Mouse (Mus musculus) cerebellum, adult 11 months (tissue): ENCODE data around the gene Bbs9.
"Not testable (repeated sequence)": the region's sequence is repeated elsewhere in the genome, so short reads cannot be mapped to it uniquely, and the experiment has no call there.

ENCODE experiments used
- DNase-seq: peaks from one replicate; pipeline ENCODE4 v3.0.0; 2022

The Bbs9 gene

DNA sequence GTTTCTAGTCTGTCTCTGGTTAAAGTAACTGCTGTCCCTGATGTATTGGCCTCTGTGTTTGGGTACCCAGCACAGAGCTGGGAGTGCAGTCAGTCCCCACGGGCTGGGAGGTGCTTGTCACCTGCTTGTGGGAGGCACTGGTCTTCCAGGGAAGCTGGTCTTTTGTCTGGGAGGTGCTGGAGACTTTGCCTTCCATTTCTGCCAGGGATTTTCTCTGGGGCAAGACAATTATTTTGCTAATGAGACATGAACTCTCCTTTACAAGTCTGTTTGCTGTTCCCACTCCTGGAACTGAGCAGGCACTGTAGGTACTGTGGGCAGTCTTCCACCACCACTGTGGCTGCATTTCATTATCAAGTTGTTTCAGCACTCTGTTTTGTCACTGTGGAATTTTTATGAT, 223.0 kb downstream of the Bbs9 start:
- no peak for DNase-seq

DNA sequence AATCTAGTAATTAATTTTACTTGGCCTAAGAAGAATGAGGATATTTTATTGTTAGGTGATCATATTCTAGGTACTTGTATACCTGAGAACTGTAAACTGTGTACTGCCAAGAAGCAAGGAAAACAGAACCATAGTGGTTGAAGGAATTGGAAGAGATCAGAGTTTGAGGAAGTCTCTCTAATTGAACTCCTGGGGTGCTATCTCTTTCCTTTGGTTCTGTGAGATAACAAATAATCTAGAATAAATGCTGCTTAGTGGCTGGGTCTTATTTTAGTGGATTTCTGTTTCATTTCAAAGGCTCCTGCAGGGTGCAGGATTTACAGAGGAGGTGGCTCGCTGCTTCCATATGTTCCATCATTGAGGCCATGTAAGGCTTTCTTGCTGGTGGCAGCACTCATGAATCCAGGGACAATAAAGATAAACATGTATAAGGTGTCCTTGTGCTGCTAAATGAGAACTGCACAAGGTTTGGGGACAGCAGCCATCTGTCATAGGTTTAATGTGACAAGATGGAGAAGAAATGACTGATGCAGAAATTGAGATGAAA, 226.6 kb downstream of the Bbs9 start:
- no peak for DNase-seq

DNA sequence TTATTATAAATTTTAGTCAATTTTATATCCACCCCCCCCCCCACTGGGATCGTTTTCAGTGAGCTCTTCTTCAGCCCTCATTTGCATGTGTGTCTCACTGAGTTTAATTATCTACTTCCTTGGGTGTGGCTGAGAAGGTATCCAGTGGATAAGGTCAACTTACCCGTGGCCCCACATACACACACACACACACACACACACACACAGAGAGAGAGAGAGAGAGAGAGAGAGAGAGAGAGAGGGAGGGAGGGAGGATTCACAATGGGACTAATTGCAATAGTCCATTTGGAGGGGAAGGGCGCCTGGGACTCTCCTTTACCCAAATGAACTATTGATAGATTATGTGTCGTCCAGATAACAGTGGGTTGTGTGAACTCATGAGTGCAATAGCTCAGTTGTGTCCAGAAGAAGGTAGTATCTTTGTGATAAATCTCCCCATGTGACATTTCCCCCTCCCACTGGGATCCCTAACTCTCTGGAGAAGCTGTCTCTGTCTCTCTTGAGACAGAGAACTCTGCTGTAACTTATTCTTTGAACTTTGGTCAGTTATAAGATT, 227.4 kb downstream of the Bbs9 start:
- DNase-seq, result no peak

DNA sequence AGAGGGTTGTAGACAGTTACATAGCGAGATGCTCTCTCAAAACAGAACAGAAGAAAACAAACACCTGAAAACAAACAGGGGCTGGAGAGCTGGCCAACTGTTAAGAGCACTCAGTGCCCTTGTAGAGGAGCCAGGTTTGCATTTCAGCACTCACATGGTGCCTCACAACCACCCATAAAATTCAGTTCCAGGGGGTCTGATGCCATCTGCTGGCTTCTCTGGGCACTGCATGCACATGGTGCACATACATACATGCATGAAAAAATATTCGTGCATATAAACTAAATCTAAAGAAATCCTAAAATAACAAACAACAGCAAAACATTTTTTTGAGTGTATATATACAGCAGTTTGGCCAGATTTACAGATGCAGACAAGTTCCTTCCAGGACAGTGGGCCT, 228.0 kb downstream of the Bbs9 start:
- no peak for DNase-seq

DNA sequence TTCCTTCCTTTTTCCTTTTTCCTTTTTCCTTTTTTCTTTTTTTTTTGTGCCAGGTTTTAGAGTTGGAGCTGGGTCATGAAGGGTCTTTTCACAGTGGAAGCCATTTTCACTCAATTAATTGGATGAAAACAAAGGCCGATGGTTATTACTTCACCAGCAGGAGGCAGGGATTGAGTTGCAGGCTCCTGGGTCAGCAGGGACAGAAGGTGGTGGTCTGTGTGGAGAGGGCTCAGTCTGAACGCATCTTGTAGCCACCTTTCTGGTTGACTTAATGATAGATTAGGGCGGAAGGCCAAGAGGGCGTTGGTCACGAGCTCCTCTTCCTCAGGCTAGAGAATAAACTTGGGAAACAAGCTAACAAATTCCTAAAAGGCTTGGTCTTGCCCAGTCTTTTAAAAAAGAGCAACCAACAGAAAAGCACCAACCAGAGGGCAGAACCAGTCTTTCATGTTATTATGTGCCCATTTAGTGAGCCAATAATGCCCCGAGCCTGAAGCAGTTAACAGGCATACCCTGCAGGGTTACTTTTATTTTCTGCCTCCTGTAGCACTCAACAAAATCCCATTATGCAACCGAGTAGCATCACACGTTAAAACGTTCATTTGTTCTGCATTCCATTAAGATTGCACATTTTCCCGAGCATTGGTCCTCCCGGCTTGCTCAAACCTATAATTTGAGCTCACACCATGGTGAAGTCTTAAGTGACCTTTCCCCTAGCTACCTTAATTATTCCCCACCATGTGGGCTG, 231.8 kb downstream of the Bbs9 start:
- DNase-seq, result no peak

DNA sequence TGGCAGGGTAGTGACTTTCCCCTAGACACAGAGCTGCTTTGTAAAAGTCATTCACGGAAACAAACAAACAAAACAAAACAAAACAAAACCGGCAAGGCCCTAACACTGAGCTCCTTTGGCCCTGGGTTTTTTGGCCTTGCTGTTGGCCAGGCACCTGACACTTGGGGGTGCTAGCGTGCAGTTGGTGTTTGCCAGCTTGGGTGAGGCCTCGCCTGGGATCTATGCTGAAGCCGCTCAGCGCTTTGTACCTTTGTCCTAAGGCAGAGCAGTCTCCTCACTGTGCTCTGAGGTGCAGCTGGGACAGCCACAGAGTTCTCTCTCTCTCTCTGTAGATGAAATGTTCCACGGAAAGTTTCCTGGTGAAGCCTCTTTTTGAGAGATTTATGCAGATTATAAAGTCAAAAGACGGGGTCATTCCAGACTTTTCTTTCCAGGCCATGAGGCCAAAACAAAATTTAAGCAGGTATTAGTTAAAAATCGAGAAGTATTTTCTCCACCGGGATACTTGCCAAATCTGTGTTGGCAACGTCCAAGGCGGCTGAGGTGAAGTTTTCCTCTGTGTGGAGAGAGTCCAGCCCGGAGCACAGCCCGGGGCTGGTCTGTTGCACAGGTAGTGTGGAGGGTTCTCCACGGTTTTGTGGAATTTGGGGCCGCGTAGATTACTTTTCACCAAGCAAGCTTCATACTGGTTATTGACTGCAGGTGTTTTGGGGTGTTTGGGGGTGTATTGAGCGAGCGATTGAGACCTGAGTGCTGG, 233.6 kb downstream of the Bbs9 start:
- peak; percentile 40 for DNase-seq

DNA sequence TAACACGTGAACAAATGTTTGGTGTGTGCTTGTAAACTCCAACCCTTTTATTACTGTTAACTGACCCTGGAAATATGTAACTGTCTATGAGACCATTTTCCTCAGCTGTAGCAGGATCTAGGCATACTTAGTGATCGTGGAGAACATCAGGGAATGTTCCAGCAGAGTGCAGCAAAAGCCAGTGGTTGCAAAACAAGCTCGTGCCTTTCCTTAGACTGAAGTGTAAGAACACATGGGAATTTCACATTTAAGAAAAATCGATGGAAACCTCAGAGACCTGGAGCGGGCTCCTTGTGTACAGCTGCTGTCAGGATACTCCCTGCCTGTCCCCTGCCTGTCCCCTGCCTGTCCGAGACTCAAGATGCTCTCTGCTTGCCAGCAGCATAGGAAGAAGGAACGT, 234.5 kb downstream of the Bbs9 start:
- no peak for DNase-seq

DNA sequence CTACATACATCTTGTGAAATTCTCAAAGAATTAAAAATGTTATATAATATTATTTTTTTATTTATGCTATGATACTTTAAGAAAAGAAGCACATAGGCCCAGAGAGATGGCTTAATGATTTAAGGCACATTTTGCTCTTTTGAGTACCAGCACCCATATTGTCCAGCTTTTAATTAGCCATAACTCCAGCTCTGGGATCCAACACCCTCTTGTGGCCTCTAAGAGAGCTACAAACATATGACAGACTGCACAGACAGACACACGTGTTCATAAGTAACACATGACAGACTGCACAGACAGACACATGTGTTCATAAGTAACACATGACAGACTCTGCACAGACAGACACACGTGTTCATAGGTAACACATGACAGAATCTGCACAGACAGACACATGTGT, 235.8 kb downstream of the Bbs9 start:
- no peak for DNase-seq

DNA sequence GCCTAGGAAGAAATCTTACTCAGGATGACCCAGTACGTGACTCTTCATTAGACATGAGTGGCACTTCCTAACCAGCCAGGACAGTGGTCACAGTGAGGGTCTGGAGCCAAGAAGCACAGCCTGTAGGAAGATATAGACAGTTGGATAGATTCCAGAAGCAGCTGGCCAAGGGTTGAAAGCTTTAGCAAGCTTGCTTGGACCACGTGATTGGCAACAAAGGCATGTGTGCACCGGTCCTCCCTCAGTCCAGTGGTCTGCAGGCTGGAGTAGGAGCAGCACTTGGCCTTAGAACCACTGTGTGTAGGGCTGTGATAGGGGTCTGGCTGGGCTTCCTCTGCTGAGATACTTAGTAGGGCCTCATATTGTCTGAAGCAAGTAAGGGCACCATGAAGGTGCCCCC, 237.2 kb downstream of the Bbs9 start:
- no peak for DNase-seq

DNA sequence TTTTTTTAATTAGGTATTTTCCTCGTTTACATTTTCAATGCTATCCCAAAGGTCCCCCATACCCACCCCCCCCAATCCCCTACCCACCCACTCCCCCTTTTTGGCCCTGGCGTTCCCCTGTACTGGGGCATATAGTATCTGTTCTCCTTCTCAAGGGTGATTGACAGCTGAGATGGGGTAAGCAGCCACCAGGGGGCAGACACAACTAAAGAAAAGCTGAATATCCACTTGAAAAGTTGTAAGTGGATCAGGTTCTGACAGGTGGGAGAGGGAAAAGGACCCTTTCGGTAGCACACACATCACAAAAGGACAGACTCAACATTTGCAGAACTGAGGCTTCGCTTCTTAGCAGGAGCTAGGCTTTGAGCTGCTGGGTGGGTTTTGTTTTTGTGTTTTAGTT, 237.8 kb downstream of the Bbs9 start:
- not testable (repeated sequence) for DNase-seq

DNA sequence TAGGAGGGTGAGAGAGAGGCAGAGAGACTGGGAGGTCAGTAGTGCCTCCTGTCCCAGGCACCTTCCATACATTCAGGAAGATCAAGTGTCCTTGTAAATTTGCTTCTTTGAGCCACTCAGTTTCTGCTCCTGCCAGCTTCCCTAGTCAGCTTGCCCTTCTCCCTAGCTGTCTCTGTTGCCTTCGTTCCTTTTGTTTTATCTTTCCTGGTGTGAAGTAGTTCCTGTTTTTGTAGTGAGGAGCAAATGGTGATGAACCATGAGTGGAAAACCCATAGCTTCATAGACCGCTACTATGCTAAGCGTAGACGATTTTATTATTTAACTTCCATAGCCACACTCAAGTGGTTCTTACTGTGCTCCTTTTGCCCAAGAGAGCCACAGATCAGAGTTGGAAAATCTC, 242.1 kb downstream of the Bbs9 start:
- no peak for DNase-seq

DNA sequence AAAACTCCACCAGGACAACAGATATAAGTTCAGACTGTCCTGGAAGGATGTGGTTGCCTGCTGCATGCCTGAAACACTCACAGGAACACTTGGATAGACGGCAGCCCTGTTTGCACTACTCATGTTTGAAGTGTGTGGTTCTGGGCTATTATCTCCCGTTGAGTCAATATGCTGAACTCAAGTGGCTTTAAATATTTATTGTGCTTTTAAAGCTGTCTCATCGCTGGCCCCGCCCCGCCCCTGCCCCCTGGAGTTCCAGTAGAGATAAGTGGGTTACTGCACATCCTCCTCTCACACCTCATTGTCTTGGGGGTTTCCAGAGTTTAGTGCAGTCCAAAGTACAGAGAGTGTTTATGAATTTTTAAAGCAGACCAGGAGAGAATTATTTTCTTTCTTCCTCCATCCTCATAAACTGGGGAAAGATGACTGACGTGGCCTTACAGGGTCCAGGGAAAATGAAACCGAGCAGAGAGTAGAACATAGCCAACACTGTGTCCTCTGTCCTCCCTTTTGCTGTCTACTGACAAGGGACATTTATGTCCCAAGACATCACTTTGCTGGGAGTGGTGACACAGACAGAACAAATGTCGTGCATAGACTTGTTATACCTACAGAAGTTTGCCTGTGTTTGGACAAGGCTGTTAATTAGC, 242.8 kb downstream of the Bbs9 start:
- no peak for DNase-seq

DNA sequence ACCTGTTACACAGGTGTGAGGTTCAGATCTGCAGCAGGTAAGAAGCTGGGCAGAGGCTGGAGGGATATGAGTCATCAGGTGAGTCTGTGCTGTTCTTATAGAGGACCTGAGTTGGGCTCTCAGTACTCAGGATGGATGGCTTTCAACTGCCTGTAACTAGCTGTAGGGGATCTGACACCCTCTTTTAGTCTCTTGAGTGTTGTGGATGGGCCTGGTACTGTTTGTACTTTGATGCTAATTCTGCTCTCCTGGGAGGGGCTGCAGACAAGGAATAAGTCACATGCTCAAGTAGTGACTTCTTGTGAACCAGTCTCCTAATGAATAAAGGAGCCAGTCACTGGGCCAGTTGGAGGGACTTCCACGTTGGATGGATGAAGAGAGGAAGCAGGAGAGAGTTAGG, 257.1 kb downstream of the Bbs9 start:
- DNase-seq, result no peak

DNA sequence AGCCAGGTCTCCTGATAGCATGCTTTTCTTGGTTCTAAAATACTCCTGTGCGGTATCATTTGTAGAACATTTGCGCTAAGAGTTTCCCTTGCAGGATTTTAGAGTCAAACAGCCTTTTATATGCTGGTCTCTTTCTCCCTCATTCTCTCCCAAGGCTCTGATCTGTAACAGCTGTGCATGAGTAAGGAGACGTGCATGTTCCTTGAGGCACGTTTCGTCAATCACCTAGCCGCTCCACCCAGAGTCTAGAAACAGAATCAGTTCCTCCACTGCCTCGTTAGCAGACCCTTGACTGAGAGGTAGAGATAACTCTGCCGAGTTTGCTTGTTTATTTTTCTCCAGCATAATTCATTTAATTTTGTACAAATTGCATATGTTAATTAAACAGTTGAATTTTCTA, 259.4 kb downstream of the Bbs9 start:
- no peak for DNase-seq

DNA sequence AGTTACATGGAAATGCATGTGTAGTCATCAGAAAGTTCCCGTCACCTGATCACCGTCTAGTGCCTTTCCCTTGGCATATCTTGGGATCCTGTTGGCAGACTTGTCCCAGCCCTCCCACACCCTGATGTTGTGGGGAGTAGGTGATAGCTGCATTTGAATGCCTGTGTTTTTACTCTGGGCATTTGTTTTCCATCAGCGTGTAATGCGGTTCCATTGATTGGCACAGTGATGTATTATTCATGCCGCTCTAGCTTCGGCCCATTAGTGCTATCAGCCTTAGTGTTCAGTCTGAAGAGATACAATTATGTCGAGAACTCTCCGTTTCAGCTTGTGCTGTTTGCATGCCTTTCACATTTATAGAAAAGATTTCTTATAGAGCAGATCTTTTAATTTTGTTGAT, 259.9 kb downstream of the Bbs9 start:
- DNase-seq, result no peak

DNA sequence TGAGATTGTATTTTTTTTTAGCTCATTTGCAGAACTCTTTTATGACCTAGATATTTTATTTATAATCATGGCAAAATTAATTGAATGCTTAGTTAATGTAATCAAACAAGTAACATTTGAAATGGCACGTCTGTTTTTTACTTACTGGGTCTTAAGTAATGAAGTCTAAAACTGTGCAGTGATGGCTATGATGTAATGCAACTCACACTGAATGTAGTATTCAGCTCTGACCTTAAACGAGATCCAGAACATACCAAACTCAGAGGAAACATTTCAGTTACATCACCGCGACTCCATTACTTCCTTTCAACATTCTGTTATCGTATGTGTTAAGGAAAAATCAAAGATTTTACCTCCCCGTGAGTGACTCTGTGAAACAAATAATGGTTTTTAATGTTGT, 262.4 kb downstream of the Bbs9 start:
- DNase-seq, result no peak

DNA sequence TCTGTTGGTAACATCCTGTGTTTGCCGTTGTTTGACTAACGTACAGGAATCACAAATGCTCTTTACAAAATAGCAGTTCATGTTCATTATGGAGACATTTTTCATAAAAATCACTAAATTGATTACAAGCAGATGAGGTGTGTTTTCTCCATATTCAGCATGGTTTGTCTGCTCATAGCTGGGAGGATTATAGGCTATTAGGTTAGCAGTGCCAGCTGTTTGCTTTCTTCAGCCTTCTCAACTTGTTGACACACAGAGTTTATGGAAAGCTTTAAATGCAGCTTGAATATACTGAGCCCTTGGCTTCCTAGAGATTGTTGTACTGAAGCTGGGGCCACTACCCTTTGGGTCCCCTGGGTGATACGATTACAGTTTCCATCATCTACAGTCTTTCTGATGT, 263.3 kb downstream of the Bbs9 start:
- DNase-seq, result no peak

DNA sequence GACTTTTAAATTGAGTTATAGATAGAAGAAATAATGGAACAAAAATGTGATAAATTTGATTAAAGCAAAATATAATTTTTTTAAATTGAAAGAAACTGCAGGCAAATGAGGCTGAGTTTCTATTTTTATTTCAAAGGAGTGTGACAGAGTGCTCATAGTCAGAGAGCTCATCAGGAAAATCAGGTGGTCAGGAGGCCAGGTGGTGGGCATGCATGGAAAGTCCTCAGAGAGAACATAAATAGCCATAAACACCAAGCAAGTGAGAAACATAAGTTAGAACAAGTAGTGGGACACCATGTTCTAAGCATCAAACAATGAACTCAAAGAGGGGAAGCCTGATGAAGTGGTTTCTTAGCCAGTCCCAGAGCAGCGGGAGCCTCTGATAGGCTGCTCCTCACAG, 266.5 kb downstream of the Bbs9 start:
- DNase-seq, result no peak

DNA sequence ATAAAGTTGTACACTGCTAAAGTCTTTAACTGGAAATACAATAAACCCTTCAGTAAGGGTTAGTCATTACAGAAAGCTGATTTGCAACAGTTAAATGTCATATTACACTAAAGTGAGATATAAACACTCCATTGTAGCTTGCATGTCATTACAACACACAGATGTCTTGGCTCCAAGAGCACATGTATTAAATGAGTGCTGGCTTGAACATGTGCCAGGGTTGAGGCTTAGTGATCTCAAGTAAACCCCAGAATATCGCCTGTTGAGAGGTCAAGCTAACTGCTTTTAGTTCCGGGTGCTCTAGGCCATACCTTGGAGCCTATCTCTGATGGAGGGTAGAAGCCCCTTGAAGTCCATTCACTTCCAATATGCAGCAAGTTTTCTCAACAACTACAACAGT, 273.1 kb downstream of the Bbs9 start:
- no peak for DNase-seq

DNA sequence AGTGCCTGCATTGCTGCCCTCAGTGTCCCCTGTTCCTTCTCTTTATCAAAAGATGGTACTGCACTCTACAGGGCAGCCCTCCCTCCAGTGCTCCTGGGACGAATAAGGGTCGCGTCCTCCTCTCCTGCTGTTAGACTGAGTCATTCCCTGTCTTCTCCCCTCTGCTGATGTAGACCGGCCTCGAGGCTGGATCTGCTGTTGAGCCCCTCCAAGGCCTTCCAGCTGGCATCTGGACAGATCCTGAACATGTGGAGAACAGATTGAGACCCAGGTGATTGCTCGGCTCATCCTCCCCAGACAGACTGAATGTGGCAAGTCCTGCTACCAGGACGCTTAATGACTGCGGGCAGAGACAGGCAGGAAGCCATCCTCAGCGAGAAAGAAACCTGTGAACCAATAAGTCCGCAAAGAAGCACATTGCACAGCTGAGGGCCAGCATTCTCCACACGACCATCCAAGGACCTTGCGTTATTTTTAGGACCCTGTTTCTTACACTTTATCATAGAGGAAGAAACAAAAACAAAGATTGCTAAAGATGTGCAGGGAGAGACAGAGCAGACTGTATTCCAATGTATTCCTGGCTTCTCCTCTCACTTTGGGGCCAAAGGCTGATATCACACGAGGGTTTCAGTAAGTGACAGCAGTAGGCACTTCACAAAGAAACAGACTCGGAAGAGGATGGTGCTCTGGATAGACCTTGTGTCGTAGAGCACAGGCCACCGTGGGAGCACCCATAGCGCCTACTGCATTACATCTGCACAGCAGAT, 275.4 kb downstream of the Bbs9 start:
- DNase-seq, result no peak

DNA sequence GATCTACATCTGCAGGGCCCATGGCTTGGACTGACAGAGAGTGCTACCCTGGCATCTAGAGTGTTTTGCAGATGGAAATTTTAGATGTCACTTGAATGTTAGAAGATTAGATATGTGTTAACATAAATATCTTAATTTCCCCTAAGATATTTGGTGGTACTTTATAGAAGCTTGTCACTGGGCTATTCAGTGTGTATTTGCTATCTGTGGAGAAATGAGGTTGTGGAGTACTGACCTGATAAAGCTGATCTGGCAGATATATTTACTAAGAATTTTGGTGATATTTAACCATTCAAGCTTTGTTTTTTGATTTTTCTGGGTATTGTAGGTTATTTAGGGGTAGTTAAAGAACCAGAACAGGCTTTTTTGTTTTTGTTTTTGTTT, 276.0 kb downstream of the Bbs9 start:
- no peak for DNase-seq

DNA sequence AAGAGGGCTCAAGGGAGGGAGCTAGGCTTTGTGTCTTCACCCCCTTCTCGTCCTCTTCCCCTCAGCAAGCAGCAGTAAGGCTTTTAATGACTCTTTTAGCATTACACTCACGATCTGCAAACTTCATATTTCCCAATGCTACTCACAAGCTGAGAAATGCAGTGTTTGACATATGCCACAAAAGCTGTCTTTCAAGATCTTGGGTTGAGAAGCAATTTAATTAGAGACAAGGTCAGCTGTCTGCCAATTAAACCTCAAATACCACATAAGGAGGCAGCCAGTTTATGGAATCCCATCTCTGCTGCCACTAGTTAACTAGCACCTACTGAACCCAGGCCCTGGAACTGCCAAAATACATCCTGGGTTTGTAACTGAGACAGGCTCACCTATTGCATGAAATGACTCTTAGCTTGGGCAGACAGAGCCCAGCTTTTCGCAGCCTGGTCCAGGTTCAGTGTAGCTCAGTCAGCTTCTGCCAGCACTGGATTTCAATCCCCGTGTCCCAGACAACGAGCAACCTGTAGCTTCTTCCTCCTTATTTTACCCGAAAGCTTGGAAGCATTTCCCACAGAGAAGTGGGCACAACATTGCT, 278.7 kb downstream of the Bbs9 start:
- DNase-seq, result no peak
